Mouse (Mus musculus) spleen, postnatal 10 days (tissue): ENCODE data around the gene Colca2.

Source experiments
- DNase-seq, 2 experiments: peaks; one replicate each; pipeline ENCODE4 v3.0.0; 2021 to 2022; ENCODE audit warnings: low spot score in 2 of 2

The Colca2 gene

GRCm38 (mm10) chr9:51278500-51279381 is at the start of gene Colca2:
Colca2 (minus strand) TSS chr9:51278569.
- peak; percentile 13 to 41 for DNase-seq

GRCm38 (mm10) chr9:51327555-51327903 is 49.2 kb upstream of the Colca2 start:
- DNase-seq, result no peak

- no peak for DNase-seq
These were observed 48.5 kb upstream of the Colca2 start for GRCm38 (mm10) chr9:51326619-51327554.

DNA sequence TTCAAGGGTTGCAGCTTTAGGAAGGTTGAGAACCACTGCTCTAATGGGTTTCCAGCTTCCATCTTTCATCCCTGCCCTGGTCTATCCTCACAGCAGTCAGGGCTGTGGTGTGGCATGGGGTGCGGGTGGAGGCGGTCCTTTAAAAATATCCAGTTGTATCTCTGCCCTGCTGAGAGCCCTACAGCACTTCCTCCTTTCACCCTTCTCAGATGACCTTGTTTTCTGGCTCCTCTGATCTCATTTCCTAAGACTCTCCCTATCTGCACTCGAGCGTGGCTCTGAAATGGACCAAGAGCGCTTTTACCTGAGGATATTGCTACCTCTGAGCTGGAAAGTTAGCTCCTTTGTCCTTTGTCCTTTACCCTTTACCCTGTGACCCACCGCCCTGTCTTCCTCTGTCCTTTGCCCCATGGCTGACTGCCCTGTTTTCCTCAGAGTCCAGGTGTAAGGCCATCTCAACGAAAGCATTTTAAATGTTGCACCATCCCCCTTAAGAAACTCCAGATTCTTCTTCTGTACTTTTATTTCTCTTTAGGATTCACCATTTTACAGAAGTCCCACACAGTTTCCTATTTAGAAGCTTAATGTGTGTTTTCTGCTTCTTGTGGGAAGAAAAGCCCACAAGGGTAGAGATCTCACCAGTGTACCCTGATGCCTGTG is 46.2 kb upstream of the Colca2 start:
- no peak for DNase-seq

- DNase-seq, result no peak
These were observed 41.7 kb upstream of the Colca2 start for GRCm38 (mm10) chr9:51320096-51320495.

GRCm38 (mm10) chr9:51318246-51318645 is 39.9 kb upstream of the Colca2 start:
- no peak for DNase-seq

DNA sequence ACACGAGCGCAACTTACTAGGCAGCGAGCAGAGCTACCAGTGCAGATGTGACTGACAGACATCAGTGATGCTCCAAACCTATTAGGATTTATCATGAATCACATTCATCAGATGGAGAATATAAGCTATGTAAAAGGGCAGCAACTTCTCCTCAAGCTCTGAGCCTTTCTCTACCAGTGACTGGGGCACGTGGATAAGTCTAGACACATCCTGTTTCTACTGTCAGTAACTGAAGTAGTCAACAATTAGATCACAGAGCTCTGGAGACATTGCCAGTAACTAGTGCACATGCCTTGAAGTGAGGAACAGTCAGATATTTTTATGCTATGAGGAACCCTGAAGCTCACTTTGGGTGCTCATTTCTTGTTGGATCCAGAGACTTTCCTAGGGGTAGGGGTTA is 39.0 kb upstream of the Colca2 start:
- no peak for DNase-seq

GRCm38 (mm10) chr9:51315402-51316063 is 37.2 kb upstream of the Colca2 start:
- no peak for DNase-seq

DNA sequence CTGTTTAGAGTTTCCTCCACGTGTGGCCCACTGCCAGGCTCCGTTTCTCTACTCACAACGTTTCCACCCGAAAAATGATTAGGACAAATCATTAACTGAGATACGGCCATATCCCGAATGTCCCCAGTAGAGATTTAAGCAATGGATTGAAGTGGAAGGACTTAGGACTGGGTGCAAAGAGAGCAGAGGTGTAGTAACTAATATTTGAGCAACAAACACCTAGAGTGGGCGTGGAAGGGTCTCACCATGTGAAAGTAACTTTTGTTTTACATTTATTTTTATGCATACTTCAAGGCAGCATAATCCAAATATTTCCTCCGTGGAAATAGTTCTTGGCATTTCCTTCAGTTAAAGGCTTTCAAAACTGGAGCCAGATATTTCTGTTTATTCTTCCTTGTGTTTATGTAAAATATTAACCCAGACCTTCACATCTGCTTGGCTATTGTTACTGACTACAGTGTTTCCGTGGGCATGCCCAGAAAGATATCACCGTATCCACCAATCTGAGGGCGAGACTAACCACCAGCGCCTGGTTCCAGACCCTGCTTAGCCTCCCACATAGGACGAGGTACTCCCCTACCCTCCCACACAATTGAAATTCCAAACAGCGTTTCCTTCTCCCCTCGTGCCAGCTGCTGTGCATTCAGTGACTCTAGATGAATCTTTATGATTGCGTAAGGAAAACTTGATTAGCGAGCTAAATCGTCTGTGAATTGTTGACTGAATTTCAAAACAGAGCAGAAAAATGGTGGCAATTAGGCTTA is 34.4 kb upstream of the Colca2 start:
- DNase-seq, result no peak

- DNase-seq, result no peak
These were observed 32.1 kb upstream of the Colca2 start for GRCm38 (mm10) chr9:51310515-51310914.

DNA sequence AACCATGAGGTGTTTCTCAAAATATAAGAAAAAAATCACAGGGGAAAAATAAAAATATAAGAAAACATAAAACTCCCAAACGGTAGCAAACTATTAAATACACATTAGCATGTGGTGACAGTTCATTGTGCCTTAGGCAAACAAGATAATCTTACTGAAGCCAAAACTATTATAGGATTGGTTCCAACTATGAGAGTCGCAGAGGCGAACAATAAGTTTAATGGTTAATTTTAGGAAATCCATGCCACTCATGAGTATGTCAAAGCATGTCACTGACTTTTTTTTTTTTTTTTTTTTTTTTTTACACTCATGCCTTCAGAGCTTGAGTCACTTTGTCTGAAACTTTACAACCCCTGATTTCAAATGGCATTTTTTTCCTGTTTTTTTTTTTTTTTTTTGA is 28.0 kb upstream of the Colca2 start:
- no peak for DNase-seq

- no peak for DNase-seq
These were observed 26.8 kb upstream of the Colca2 start for GRCm38 (mm10) chr9:51305146-51305545.

DNA sequence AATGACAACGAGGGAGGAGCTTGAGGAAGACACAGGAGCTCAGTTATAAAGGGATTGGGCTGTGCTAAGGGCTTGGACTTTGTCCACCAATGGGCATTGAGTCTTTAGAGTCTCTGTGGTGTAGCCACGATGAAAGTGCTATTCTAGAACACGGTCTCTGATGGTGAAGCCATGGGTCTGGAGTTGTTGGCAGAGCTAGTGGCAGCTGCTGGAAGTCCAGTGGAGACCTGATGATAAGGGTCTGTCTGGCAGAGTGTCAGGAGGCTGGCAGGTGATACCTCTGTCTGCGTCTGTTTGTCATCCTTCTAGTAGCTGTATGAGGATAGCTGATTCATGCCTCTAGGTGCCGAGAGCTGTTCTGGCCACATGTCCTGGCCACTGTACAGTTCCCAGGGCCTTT is 25.6 kb upstream of the Colca2 start:
- no peak for DNase-seq

DNA sequence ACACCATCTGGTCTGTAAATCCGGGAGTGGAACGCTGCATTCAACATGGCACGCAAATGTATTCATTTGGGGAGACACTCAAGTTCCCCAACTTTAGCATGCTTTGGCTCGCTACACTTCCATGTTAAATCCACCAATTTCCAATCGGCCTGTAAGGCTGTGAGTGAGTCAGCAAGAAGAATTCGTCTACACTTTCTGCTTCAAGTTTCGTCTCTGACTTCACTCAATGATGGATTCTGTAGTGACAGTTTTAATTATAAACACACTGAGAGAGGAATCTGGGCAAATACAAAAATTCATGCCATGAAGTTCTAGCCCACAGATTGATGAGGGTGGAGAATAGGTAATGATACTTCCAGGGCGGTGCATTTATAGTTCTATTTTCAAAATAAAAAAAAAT is 15.2 kb upstream of the Colca2 start:
- DNase-seq, result no peak

- DNase-seq, result peak; percentile 35 to 73
These were observed 14.3 kb upstream of the Colca2 start for GRCm38 (mm10) chr9:51292674-51293073.

GRCm38 (mm10) chr9:51290980-51291379 is 12.6 kb upstream of the Colca2 start:
- no peak for DNase-seq

- no peak for DNase-seq
These were observed 7.7 kb upstream of the Colca2 start for GRCm38 (mm10) chr9:51286079-51286478.

GRCm38 (mm10) chr9:51277834-51278498 is 403 bp downstream of the Colca2 start:
- no peak for DNase-seq

DNA sequence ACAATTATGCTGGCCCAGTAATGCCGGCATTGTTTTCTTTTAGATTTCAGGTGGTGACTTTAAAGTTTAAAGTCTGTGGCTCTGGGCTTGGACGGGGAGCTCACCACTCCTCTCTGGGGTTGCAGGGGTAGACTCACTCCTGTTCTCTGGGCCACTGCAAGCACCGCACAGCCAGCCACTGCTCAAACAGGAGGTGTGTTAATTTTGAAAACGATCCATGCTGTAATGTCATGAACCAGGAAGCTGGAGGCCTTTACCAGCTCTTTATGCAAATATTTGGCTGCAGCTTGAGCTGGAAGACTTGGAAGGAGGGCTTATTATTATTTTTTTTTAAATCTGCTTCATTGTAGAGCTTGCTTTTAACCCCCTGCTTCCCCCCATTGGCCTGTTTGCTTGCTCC is 3.7 kb downstream of the Colca2 start:
- no peak for DNase-seq

- DNase-seq, result no peak
These were observed 4.7 kb downstream of the Colca2 start for GRCm38 (mm10) chr9:51273581-51274154.
